Mouse (Mus musculus): ENCODE measurements at regions not wholly inside any gene's neighbourhood (a gene's known extent, or its start where the extent isn't known, plus 50 kb on each side); places are given as distances from the start of the nearest gene placed in this dataset.

DNA sequence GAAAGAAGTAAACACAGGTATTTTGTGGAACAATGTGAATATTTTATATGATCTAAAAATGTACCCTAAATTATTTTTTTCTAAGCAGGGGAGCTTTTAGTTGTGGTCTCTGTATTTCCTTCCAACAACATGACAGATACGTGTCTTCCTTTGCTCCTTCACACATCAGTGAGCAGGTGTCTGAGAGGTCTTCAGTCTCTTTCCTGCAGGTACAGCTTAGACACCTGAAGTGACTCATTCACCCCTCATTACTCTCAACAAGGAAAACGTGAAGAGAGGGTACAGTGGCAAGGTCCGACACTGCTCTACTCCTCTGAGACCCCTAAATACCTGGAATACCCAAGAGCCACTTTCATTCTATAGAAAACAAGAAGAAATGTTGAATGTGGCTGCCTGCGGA, 103.5 kb upstream of the Bcl6 start:
- TF ChIP-seq POLR2A (IDR thresholded peaks at IDR 0.05; ENCODE audit: control insufficient read depth, extremely low read depth, insufficient read depth, low read length, poor library complexity) (no peak), CTCF (IDR thresholded peaks at IDR 0.05; ENCODE audit: borderline replicate concordance, control insufficient read depth, extremely low read depth, insufficient read depth, low read length, poor library complexity) (no peak)
